Mouse (Mus musculus): ENCODE results near the gene Mta3.

DNA sequence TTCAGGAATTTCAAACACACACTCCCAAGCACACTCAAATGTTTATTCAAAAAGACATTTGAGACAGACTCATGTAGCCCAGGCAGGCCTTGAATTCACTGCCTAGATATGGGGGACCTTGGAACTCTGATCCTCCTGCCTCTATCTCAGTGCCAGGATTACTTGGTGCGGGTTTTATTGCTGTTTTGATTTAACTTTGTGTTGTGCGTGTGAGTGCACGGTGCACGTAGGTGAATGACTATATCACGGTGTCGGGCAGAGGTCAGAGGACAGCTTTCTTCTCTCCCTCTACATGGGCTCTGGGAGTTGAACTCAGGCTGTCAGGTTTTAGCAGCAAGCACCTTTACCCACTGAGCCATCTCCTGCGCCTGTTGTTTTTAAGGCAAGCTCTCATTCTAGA is 61.1 kb downstream of the Mta3 start:
- TF ChIP-seq CTCF (IDR thresholded peaks at IDR 0.05; ENCODE audit: extremely low read depth, insufficient read depth, insufficient read length, insufficient replicate concordance) (no peak), POLR2A (IDR thresholded peaks at IDR 0.05; ENCODE audit: low read depth, low read length) (no peak)
